Mouse (Mus musculus): ENCODE measurements at regions not wholly inside any gene's neighbourhood (a gene's known extent, or its start where the extent isn't known, plus 50 kb on each side); places are given as distances from the start of the nearest gene placed in this dataset.
"Not testable (repeated sequence)": the region's sequence is repeated elsewhere in the genome, so short reads cannot be mapped to it uniquely, and the experiment has no call there.

- peak; percentile 23 for DNase-seq (ENCODE audit: low read depth, low spot score)
Observed at GRCm38 (mm10) chr7:60492028-60492995, 352.3 kb upstream of the Snrpn start.

GRCm38 (mm10) chr7:60487839-60488454 is 347.9 kb upstream of the Snrpn start:
- DNase-seq (ENCODE audit: low read depth, low spot score): peak; percentile 1

- DNase-seq (ENCODE audit: low read depth, low spot score): not testable (repeated sequence)
Observed at GRCm38 (mm10) chr7:60450074-60450603, 310.1 kb upstream of the Snrpn start.

GRCm38 (mm10) chr7:60449239-60450073 is 309.4 kb upstream of the Snrpn start:
- DNase-seq (ENCODE audit: low read depth, low spot score): peak; percentile 0

DNA sequence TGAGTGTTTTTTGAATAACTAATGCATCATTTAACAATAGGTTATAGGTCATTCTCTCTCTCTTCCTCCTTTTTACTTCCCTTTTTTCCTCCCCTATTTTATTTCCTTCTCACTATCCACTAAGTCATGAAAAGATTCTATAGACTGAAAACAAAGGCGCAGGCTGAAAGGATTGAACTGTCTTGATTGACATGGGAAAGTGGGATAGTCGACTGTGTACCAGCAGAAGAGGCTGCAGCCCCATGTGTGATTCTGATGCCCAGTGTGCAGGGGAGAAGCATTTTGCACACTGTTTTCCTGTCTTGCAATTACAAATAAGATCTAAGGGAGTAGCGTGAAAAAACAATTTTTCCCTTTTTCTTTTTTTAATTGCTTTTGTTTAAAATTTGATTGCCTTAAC is 298.8 kb upstream of the Snrpn start:
- DNase-seq (ENCODE audit: low read depth, low spot score): no peak

GRCm38 (mm10) chr7:60391011-60391863 is 251.2 kb upstream of the Snrpn start:
- peak; percentile 65 for DNase-seq (ENCODE audit: low read depth, low spot score)

GRCm38 (mm10) chr7:60386957-60387356 is 246.9 kb upstream of the Snrpn start:
- peak; percentile 1 for DNase-seq (ENCODE audit: low read depth, low spot score)

GRCm38 (mm10) chr7:60374001-60374400 is 234.0 kb upstream of the Snrpn start:
- not testable (repeated sequence) for DNase-seq (ENCODE audit: low read depth, low spot score)

DNA sequence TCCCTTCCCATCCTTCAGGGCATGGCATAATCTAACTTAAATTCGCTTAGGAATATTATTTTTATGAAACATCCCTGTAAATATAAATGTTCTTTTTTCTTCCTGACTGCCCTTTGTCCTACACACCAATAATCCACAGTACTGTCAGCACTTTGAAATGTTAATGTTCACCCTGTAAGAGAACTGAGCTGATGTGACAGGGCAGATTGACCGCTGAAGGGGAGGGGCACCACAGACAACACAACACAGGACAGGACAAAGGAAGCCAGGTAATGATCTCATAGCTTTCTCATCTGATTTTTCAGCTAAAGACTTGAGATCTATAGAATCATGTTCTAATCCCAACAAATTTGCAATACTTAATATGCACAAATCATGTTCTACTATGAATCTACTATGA is 212.2 kb upstream of the Snrpn start:
- not testable (repeated sequence) for DNase-seq (ENCODE audit: low read depth, low spot score)

Measured in mesoderm, embryonic 11.5 days (tissue).